Mouse (Mus musculus) spleen, postnatal 14 days (tissue): ENCODE results near the gene Olfr39.
"Not testable (repeated sequence)": the region's sequence is repeated elsewhere in the genome, so short reads cannot be mapped to it uniquely, and the experiment has no call there.

Experiments
- DNase-seq, 2 experiments: peaks; one replicate each; pipeline ENCODE4 v3.0.0; 2021 to 2022; ENCODE audit warnings: low spot score in 2 of 2

Olfr39 gene

DNA sequence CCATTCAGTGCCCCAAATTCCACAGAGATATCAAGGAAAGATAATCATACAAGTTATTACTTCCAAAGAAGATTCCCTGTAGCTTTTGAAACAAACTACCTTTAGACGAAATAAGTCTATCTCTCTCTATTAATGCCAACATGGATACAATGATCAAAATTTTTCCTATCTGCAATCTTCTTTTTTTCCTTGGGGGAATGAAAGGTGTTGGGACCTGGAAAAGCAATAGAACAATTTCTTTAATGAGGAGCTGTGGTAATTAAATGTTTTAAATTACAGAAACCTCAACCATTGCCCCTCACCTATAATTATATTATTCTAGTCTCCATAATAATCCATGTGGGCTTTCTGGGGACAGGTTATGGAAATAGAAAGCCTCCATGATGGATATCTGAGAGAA, at the start of gene Olfr39:
Olfr39 (plus strand) TSS at position 301 of the 400 bp plus-strand sequence.
- DNase-seq: no peak

DNA sequence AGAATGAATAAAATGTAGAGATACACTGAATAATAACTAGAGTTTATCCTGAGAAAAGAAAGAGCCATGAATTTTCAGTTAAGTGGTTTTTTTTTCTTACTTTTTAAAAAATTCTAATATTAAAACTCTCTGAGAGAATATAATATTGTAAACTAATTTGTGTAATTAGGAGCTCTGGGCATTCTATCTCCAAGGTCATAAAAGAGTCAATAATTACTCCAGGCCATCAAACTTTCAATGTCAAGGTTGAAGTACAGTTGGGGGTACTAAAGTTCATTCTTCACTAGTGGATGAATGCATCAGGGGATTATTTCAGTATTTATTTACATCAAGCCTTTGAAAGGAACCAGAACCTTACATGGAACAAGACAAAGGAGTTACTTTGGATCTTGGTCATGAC, 45.3 kb upstream of the Olfr39 start, which contains the start of gene Olfr872:
Olfr872 (plus strand) TSS at position 301 of the 400 bp plus-strand sequence.
- no peak for DNase-seq

DNA sequence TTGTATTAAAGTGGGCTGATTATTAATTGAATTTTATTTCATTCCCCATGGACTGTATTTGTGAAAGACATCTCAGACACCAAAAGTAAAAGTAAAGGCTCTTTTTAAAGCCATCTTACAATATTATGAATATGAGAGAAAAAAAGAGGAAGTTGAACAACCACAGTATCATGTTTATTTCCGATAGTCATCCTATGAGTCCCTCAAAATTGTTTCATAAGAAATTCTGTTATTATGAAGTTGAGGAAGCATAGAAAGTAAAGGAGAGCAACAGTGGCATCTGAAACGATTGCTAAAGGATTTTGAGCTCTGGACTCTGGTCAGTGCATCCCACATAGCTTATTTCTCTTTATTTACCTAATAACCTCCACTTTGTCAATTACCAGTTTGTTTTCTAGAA, 44.8 kb upstream of the Olfr39 start:
- DNase-seq: no peak

DNA sequence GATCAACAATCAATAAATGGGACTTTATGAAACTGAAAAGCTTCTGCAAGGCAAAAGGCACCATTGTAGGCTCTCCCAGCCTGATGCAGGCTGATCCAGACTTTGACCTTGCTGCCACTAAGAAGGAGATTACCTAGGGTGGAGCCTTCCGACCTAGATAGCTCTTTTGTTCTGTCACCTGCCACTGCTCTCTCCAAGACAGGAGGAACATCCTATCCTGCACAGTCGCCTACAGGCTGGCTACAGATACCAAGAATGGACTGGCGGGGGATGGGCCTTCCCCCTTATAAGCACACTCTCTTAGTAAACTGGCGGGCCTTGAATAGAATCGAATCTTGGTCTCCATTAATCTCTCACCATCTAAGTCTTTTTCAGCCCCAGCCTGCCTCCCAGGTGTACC, 13.4 kb downstream of the Olfr39 start:
- DNase-seq: not testable (repeated sequence)

DNA sequence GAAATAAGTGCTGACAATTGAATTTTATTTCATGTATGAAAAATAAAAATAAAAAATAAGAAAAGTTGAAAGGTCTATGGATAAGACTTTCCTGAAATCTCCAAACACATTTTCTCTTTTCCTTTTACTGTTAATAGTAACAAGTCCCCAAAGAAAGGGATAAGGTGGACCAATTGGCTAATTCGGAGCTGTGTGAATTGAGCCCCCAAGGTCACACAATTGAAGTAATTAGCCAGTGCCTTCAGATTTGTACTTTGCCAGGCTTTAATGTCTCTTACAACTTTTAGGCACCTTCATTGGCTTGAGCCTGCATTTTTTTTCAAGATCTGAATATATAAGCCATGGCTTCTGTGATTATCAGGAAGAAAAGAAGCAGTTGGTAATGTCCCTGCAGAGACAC, 16.1 kb downstream of the Olfr39 start, which contains the start of gene Olfr873:
Olfr873 (plus strand) TSS at position 301 of the 400 bp plus-strand sequence.
- DNase-seq: no peak

DNA sequence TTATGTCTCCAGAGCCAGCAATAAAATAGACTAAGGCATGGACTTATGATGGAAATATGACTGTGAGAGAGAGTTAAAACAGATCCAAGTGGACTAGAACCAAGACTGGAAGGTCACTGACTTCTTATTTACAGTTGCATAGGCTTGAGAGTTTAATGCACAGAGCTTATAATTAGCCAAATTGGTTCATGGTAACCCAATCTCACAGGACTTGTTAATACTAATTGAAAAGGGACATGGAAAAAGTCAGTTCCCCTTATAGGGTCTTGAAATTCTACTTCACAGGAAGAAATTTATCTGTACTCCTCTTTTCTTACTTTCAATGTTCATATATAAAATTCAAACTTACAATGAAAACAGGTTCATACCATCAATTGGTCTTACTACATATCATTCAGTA, 53.8 kb downstream of the Olfr39 start, which contains the start of gene Olfr18:
Olfr18 (minus strand) TSS at position 101 of the 400 bp plus-strand sequence.
- no peak for DNase-seq
